Mouse (Mus musculus) hindlimb bud, embryonic 11.5 days (tissue): ENCODE measurements around the gene Hoxc6.

ENCODE experiments used
- DNase-seq: peaks from one replicate; pipeline ENCODE4 v3.0.0-alpha.2; 2012; ENCODE audit warnings: low read depth, low spot score; ENCODE audit errors: extremely low spot score

Hoxc6 gene

GRCm38 (mm10) chr15:103034807-103035547 lies 36.9 kb downstream of the Hoxc6 start:
- peak; percentile 81 for DNase-seq

- DNase-seq: no peak
Observed at GRCm38 (mm10) chr15:103035548-103035881, 37.5 kb downstream of the Hoxc6 start.

- DNase-seq: no peak
Observed at GRCm38 (mm10) chr15:103037579-103037978, 39.5 kb downstream of the Hoxc6 start.

- no peak for DNase-seq
Observed at GRCm38 (mm10) chr15:103038701-103039480, 40.8 kb downstream of the Hoxc6 start.

- DNase-seq: no peak
Observed at GRCm38 (mm10) chr15:103039609-103040008, 41.6 kb downstream of the Hoxc6 start.

GRCm38 (mm10) chr15:103040601-103041000 lies 42.5 kb downstream of the Hoxc6 start:
- no peak for DNase-seq

- DNase-seq: no peak
Observed at GRCm38 (mm10) chr15:103041613-103042012, 43.6 kb downstream of the Hoxc6 start.

GRCm38 (mm10) chr15:103042209-103042608 lies 44.2 kb downstream of the Hoxc6 start:
- DNase-seq: no peak

GRCm38 (mm10) chr15:103051670-103052069 lies 53.6 kb downstream of the Hoxc6 start:
- DNase-seq: no peak

GRCm38 (mm10) chr15:103053210-103053609 lies 55.2 kb downstream of the Hoxc6 start:
- no peak for DNase-seq

- no peak for DNase-seq
Observed at GRCm38 (mm10) chr15:103056396-103056795, 58.3 kb downstream of the Hoxc6 start.

GRCm38 (mm10) chr15:103058715-103059114 lies 60.7 kb downstream of the Hoxc6 start:
- no peak for DNase-seq

- no peak for DNase-seq
Observed at GRCm38 (mm10) chr15:103059393-103059992, 61.4 kb downstream of the Hoxc6 start.

- DNase-seq: no peak
Observed at GRCm38 (mm10) chr15:103060021-103060340, 61.9 kb downstream of the Hoxc6 start.

GRCm38 (mm10) chr15:103060341-103061130 lies 62.5 kb downstream of the Hoxc6 start:
- DNase-seq: no peak

GRCm38 (mm10) chr15:103061131-103061825 lies 63.2 kb downstream of the Hoxc6 start:
- DNase-seq: no peak
